Mouse (Mus musculus) liver, embryonic 14.5 days (tissue): ENCODE measurements at regions not wholly inside any gene's neighbourhood (a gene's known extent, or its start where the extent isn't known, plus 50 kb on each side); places are given as distances from the start of the nearest gene placed in this dataset.

ENCODE experiments used
- ATAC-seq: fragments of 200-750 bp; cut with Nextera tagmentation; 2 replicates; pipeline ENCODE4 v1.8.0; 2017; ENCODE audit warnings: moderate number of reproducible peaks, mild to moderate bottlenecking, moderate library complexity; ENCODE audit not compliant: insufficient read depth
- DNase-seq, 3 experiments: peaks; one replicate each; pipeline ENCODE4 v3.0.0-alpha.2; 2012 to 2013; ENCODE audit warnings: low read depth in 3 of 3, low spot score in 3 of 3
- H3K27ac ChIP-seq: fragments of 300-500 bp; sonication (generic); 2 replicates; pipeline ENCODE4 v1.5.1; 2014; ENCODE audit warnings: moderate library complexity, mild to moderate bottlenecking, control low read depth, inconsistent platforms
- H3K27me3 ChIP-seq: fragments of 300-500 bp; sonication (generic); 2 replicates; pipeline ENCODE4 v1.6.1; 2014; ENCODE audit warnings: mild to moderate bottlenecking, low read length, moderate library complexity; ENCODE audit not compliant: control insufficient read depth, insufficient read depth
- H3K36me3 ChIP-seq: fragments of 300-500 bp; sonication (generic); replicated peaks from 2 replicates; pipeline ENCODE4 v1.6.1; 2014; ENCODE audit warnings: low read depth; ENCODE audit not compliant: control insufficient read depth, insufficient read depth
- H3K4me1 ChIP-seq, 2 experiments: fragments of 200-500 bp in 1 of 2; fragments of 300-500 bp in 1 of 2; sonication (generic) in 1 of 2; replicated peaks; 2 replicates each; pipeline ENCODE4 v1.6.1; 2012 to 2014; ENCODE audit warnings: antibody characterized with exemption in 1 of 2, inconsistent platforms in 1 of 2, low read length in 1 of 2; ENCODE audit not compliant: control insufficient read depth in 2 of 2, insufficient read depth in 2 of 2
- H3K4me2 ChIP-seq: fragments of 300-500 bp; sonication (generic); 2 replicates; pipeline ENCODE4 v1.6.1; 2014; ENCODE audit warnings: low read depth, mild to moderate bottlenecking, control low read depth, moderate library complexity
- H3K4me3 ChIP-seq, 2 experiments: fragments of 200-500 bp in 1 of 2; fragments of 300-500 bp in 1 of 2; sonication (generic) in 1 of 2; 2 replicates each; pipeline ENCODE4 v1.5.1; 2012 to 2014; ENCODE audit warnings: low read depth in 2 of 2, low read length in 2 of 2, mild to moderate bottlenecking in 2 of 2, control low read depth in 1 of 2, inconsistent platforms in 1 of 2, moderate library complexity in 1 of 2; ENCODE audit not compliant: insufficient read depth in 1 of 2
- H3K9ac ChIP-seq: fragments of 300-500 bp; sonication (generic); replicated peaks from 2 replicates; pipeline ENCODE4 v1.6.1; 2014; ENCODE audit warnings: mild to moderate bottlenecking, control low read depth, moderate library complexity
- H3K9me3 ChIP-seq: fragments of 300-500 bp; sonication (generic); 2 replicates; pipeline ENCODE4 v1.6.1; 2016; ENCODE audit warnings: low read length, mixed read lengths; ENCODE audit not compliant: control insufficient read depth
- CTCF ChIP-seq: IDR thresholded peaks from 2 replicates; pipeline ENCODE4 v1.5.1; 2016; ENCODE audit warnings: antibody characterized with exemption, low read depth, control low read depth
- EP300 ChIP-seq: IDR thresholded peaks from 2 replicates; pipeline ENCODE4 v1.6.1; 2016; ENCODE audit warnings: antibody characterized with exemption, low read depth
- WGBS: fragments of 180-500 bp; shearing (Covaris S2); extraction: QIAGEN DNeasy Blood & Tissue Kit; methylation state at CpG from one replicate; pipeline ENCODE4 v1.1.7; 2014; ENCODE audit not compliant: insufficient replicate concordance; 5-methylcytosine and 5-hydroxymethylcytosine counted together

- TF ChIP-seq EP300 (no peak), CTCF (no peak)
- no peaks in the 10 kb centered on the region for H3K9me3 ChIP-seq
- H3K36me3 ChIP-seq: no peaks in the 10 kb centered on the region
- no peak for DNase-seq
- no peak overlapping the region for H3K27ac ChIP-seq
- no peak overlapping the region for H3K4me3 ChIP-seq
- H3K4me2 ChIP-seq: no peak overlapping the region
- H3K27me3 ChIP-seq: no peaks in the 10 kb centered on the region
- H3K9ac ChIP-seq: no peak overlapping the region
- no peaks in the 10 kb centered on the region for H3K4me1 ChIP-seq
- no peak for ATAC-seq
- 21% methylated on average over 1 of the region's 1 CpGs for WGBS
Measured at GRCm38 (mm10) chr14:108261083-108261482, 652.9 kb downstream of the Slitrk1 start.

- no peak overlapping the region for H3K4me2 ChIP-seq
- DNase-seq (no peak), ATAC-seq (no peak)
- TF ChIP-seq EP300: no peak
- TF ChIP-seq CTCF: no peak
- no peaks in the 10 kb centered on the region for H3K9me3 ChIP-seq
- H3K27ac ChIP-seq: no peak overlapping the region
- H3K36me3 ChIP-seq: no peaks in the 10 kb centered on the region
- 52% methylated on average over 8 of the region's 8 CpGs for WGBS
- no peak overlapping the region for H3K4me3 ChIP-seq
- no peaks in the 10 kb centered on the region for H3K27me3 ChIP-seq
- H3K4me1 ChIP-seq: no peaks in the 10 kb centered on the region
- no peak overlapping the region for H3K9ac ChIP-seq
Measured at GRCm38 (mm10) chr14:108247365-108247764, 666.6 kb downstream of the Slitrk1 start.

GRCm38 (mm10) chr14:108225483-108226124 is 688.4 kb downstream of the Slitrk1 start:
- H3K27me3 ChIP-seq: no peaks in the 10 kb centered on the region
- no peaks in the 10 kb centered on the region for H3K4me1 ChIP-seq
- H3K36me3 ChIP-seq: no peaks in the 10 kb centered on the region
- H3K9me3 ChIP-seq: no peaks in the 10 kb centered on the region
- WGBS: 52% methylated on average over 2 of the region's 2 CpGs
- H3K27ac ChIP-seq: no peak overlapping the region
- DNase-seq (no peak), ATAC-seq (no peak)
- H3K9ac ChIP-seq: no peak overlapping the region
- no peak overlapping the region for H3K4me3 ChIP-seq
- H3K4me2 ChIP-seq: no peak overlapping the region
- TF ChIP-seq EP300 (no peak), CTCF (no peak)

- DNase-seq: no peak
- 51% methylated on average over 2 of the region's 2 CpGs for WGBS
Measured at GRCm38 (mm10) chr14:108209246-108209645, 704.7 kb downstream of the Slitrk1 start.

GRCm38 (mm10) chr14:108199133-108199532 is 714.8 kb downstream of the Slitrk1 start:
- no peak for TF ChIP-seq EP300
- TF ChIP-seq CTCF: no peak
- H3K9ac ChIP-seq: no peak overlapping the region
- 25% methylated on average over 2 of the region's 2 CpGs for WGBS

More at GRCm38 (mm10) chr14:108209246-108209645, 704.7 kb downstream of the Slitrk1 start:
- Histone ChIP-seq H3K36me3 (no peaks in the 10 kb centered on the region), H3K9ac (no peak overlapping the region), H3K4me1 (no peaks in the 10 kb centered on the region), H3K27me3 (no peaks in the 10 kb centered on the region), H3K9me3 (no peaks in the 10 kb centered on the region), H3K27ac (no peak overlapping the region), H3K4me3 (no peak overlapping the region), H3K4me2 (no peak overlapping the region)
- ATAC-seq: no peak
- TF ChIP-seq CTCF: no peak
- TF ChIP-seq EP300: no peak

More at GRCm38 (mm10) chr14:108199133-108199532, 714.8 kb downstream of the Slitrk1 start:
- Histone ChIP-seq H3K4me3 (no peak overlapping the region), H3K27me3 (no peaks in the 10 kb centered on the region), H3K4me2 (no peak overlapping the region), H3K4me1 (no peaks in the 10 kb centered on the region), H3K36me3 (no peaks in the 10 kb centered on the region), H3K9me3 (no peaks in the 10 kb centered on the region), H3K27ac (no peak overlapping the region)
- ATAC-seq (no peak), DNase-seq (no peak)
